In genomic region chr9:50670690-50671089, GRCm38 (mm10) we compare ENCODE assay signal across 8 mouse cellular contexts. TPM values are rescaled to one million over a fixed set of nuclear protein-coding genes. Genes with fewer than 3 reads are reported as not detected.
DNase-seq lines count a peak whose midpoint lies in the region; ATAC-seq and TF ChIP-seq lines count a peak whose summit lies in the region.

No protein-coding gene starts in this region.

- H3K4me3 ChIP-seq in forebrain, embryonic 12.5 days (replicated peaks): no peak overlapping the region
- no peak overlapping the region for H3K4me3 ChIP-seq in intestine, postnatal 0 days (ENCODE audit: low read depth, low read length)
- no peak overlapping the region for H3K4me3 ChIP-seq in lung, adult 2 months (replicated peaks; ENCODE audit: extremely low read depth, low read depth, low read length)

- H3K27me3 ChIP-seq in forebrain, embryonic 12.5 days: no peaks in the 10 kb centered on the region
- H3K27me3 ChIP-seq in intestine, postnatal 0 days (replicated peaks; ENCODE audit: control insufficient read depth, insufficient read depth, low read length): peaks cover 4% of the 10 kb centered on the region; the same call in 1 of the 2 replicates

- TF ChIP-seq POLR2A in lung, adult 2 months (IDR thresholded peaks at IDR 0.05; ENCODE audit: borderline replicate concordance, extremely low read depth, low read depth, low read length): no peak

- 0 out of 2 replicates have a peak, but pooled peaks have one; percentile 46 for ATAC-seq in forebrain, embryonic 12.5 days (ENCODE audit: low FRiP score)
- ATAC-seq in intestine, postnatal 0 days: peak; percentile 60; the same call in 1 of the 2 replicates

- H3K4me1 ChIP-seq in forebrain, embryonic 12.5 days: no peaks in the 10 kb centered on the region
- H3K4me1 ChIP-seq in intestine, postnatal 0 days (replicated peaks; ENCODE audit: control insufficient read depth, insufficient read depth, low read length): no peaks in the 10 kb centered on the region
- H3K4me1 ChIP-seq in lung, adult 2 months (ENCODE audit: control insufficient read depth, insufficient read depth, low read length): no peaks in the 10 kb centered on the region; the same call in 1 of the 2 replicates

- DNase-seq in right cerebral cortex, adult 2 months (ENCODE audit: low spot score in 2 of 2): peak; percentile 36 to 50
- DNase-seq in right cerebral cortex, postnatal 25 days: no peak
- DNase-seq in adrenal gland, adult 18-20 months (ENCODE audit: low spot score in 2 of 2): peak; percentile 42 to 50
- DNase-seq in lung, adult 2 months: peak; percentile 40
- peak; percentile 44 for DNase-seq in ovary, postnatal 36 days (ENCODE audit: low spot score)
- DNase-seq in thymus, postnatal 36 days: peak; percentile 63 to 69

- H3K36me3 ChIP-seq in forebrain, embryonic 12.5 days (replicated peaks): peaks cover 9% of the 10 kb centered on the region
- no peaks in the 10 kb centered on the region for H3K36me3 ChIP-seq in intestine, postnatal 0 days (ENCODE audit: control insufficient read depth, insufficient read depth)

- no peak overlapping the region for H3K9ac ChIP-seq in forebrain, embryonic 12.5 days
- no peak overlapping the region for H3K9ac ChIP-seq in intestine, postnatal 0 days (ENCODE audit: low read depth, low read length)

- peak; percentile 90 for TF ChIP-seq CTCF in intestine, postnatal 0 days (IDR thresholded peaks at IDR 0.05; ENCODE audit: low read depth)
- peak; percentile 76 for TF ChIP-seq CTCF in lung, adult 2 months (IDR thresholded peaks at IDR 0.05; ENCODE audit: insufficient read depth, low read length)

- WGBS in forebrain, embryonic 12.5 days: 33% methylated on average over 5 of the region's 5 CpGs
- WGBS in intestine, postnatal 0 days: 30% methylated on average over 5 of the region's 5 CpGs
- 24% methylated on average over 5 of the region's 5 CpGs for WGBS in lung, adult 2 months

- no peaks in the 10 kb centered on the region for H3K9me3 ChIP-seq in forebrain, embryonic 12.5 days
- no peaks in the 10 kb centered on the region for H3K9me3 ChIP-seq in intestine, postnatal 0 days (ENCODE audit: control insufficient read depth)

- H3K4me2 ChIP-seq in forebrain, embryonic 12.5 days: no peak overlapping the region
- H3K4me2 ChIP-seq in intestine, postnatal 0 days (replicated peaks; ENCODE audit: low read depth): no peak overlapping the region

- H3K27ac ChIP-seq in forebrain, embryonic 12.5 days: no peak overlapping the region
- H3K27ac ChIP-seq in intestine, postnatal 0 days (ENCODE audit: low read depth, low read length): no peak overlapping the region

RNA-seq across cellular contexts. Expression of gene Dlat, which starts 11.1 kb away (rescaled TPM):
- total RNA-seq in adrenal gland, adult 18-20 months (2021): 100 to 1,000 TPM; 164 to 320 TPM
- 43.4 and 48.3 TPM in 2 replicates for polyA plus RNA-seq in forebrain, embryonic 12.5 days (2016; fragmentation: Nextera tagmentation; extraction: Ambion mirVana)
- 35.3 and 41.7 TPM in 2 replicates for polyA plus RNA-seq in intestine, postnatal 0 days (2015; fragmentation: Nextera tagmentation; extraction: Ambion mirVana)
- 13.2 and 20.5 TPM in 2 replicates for polyA plus RNA-seq in lung, adult 2 months (2012; rRNA removed)

RNA-seq across cellular contexts. Expression of gene Nkapd1, which starts 53.4 kb away (rescaled TPM):
- 10 to 100 TPM; 24.5 to 25.6 TPM for total RNA-seq in adrenal gland, adult 18-20 months (2021)
- polyA plus RNA-seq in forebrain, embryonic 12.5 days (2016; fragmentation: Nextera tagmentation; extraction: Ambion mirVana): 27.0 and 28.3 TPM in 2 replicates
- 13.9 and 14.6 TPM in 2 replicates for polyA plus RNA-seq in intestine, postnatal 0 days (2015; fragmentation: Nextera tagmentation; extraction: Ambion mirVana)
- 5.3 and 6.3 TPM in 2 replicates for polyA plus RNA-seq in lung, adult 2 months (2012; rRNA removed)

RNA-seq across cellular contexts. Expression of gene Pih1d2, which starts 53.6 kb away (rescaled TPM):
- 1 to 10 TPM; 1.2 to 2.1 TPM for total RNA-seq in adrenal gland, adult 18-20 months (2021)
- 8.2 and 8.7 TPM in 2 replicates for polyA plus RNA-seq in forebrain, embryonic 12.5 days (2016; fragmentation: Nextera tagmentation; extraction: Ambion mirVana)
- 0.88 and 1.6 TPM in 2 replicates for polyA plus RNA-seq in intestine, postnatal 0 days (2015; fragmentation: Nextera tagmentation; extraction: Ambion mirVana)
- 2.7 and 3.7 TPM in 2 replicates for polyA plus RNA-seq in lung, adult 2 months (2012; rRNA removed)
